Mouse (Mus musculus): ENCODE results near the gene Zbtb33.
A peak's percentile ranks its signal among the peaks of the same experiment; 100 is the strongest.

Gene Zbtb33

DNA sequence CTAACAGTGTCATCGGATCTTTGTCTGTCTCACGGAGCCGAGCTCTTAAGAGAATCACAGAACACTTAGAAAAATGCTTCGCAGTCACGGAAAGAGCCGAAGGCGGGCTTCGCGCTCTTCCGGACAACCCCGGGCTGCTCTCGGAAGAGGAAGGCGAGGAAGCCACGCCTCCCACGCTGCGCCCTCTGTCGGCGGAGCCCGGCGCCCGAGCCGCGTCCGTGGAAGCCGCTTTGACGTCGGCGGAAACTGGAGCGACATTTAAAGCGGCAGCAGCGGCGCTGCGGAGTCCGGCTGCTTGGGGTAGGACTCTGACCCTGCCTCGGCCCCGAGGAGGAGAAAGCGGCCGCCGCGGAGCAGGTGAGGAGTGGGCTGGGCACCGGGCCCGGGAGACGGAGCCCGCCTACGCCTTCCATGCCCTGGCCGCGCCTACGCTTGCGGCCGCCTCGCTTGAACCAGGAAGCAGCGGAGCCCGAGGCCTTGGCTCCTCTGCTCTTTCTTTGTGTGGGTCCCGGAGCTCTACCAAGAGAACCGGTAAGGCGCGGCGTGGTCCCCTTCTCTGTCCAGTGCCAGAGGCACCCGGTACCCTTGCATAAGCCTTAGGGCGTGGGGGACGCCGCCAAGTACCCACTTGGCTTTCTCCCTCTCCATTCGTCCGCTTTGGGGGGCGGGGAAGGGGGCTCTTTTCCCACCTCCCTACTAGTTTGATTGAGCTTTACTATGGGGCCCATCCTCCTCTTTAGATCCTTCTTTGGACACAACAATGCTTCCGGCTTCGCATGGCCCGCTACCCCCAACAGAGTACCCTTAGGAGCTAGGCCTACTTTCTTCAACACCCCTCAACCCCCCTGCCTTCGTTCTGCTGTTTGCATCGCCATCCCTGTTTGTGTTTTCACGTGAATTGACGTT lies at the start of gene Zbtb33:
Zbtb33 (plus strand) TSS at position 242 of the 906 bp plus-strand sequence.
- peak; percentile 89 to 94 for DNase-seq (ENCODE audit: inconsistent age in 2 of 2, low spot score in 1 of 2)

DNA sequence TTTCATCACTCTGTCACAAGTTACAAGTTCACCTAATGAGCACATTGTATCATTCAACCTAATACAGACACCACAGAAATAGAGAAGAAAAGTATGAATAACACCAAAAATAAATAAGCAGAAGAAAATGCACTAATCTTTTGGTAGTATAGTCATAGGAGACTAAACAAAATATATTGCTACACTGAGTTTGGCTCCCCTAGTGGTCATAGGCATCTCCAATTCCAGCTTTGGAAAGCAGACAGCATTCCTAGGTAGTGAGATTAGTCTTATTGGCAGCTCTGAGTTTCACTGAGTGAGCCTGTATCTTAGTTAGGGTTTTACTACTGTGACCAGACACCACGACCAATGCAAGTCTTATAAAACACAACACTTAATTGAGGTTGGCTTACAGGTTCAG lies 30.5 kb upstream of the Zbtb33 start:
- no peak for DNase-seq (ENCODE audit: inconsistent age in 2 of 2, low spot score in 1 of 2)

DNA sequence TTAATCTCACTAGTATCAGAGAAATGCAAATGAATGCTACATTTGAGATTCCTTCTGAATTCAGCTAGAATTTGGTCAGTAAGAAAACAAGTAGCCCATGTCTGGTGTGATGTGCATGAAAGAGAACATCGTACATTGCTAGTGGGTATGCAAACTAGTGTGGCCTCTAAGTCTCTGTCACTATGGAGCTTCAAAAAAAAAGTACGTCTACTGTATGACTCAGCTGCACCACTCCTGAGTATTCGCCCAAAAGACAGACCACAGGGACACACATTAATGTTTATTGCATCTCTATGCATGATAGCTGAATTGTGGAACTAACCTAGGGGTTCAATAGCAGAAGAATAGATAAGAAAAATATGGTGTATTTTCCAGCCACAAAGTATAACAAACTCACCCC lies 24.3 kb upstream of the Zbtb33 start:
- no peak for DNase-seq (ENCODE audit: inconsistent age in 2 of 2, low spot score in 1 of 2)

DNA sequence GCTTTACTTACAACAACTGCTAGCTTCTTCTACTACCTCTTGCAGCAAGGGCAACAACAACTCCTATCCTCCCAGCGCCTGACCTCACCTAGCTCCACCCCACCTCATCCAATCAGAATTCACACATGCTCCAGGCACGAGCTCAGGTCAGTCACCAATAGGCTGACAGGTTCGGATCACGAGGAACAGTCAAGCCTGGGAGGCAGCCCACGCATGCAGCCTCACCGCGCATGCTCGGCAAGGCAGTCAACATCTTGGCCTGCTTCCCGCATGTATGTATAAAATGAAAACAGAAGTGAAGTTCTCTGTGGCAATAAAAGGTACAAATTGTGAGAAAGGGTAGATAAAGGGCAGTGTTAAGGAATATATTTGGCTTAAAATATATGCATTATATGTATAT lies 23.5 kb upstream of the Zbtb33 start:
- no peak for DNase-seq (ENCODE audit: inconsistent age in 2 of 2, low spot score in 1 of 2)

DNA sequence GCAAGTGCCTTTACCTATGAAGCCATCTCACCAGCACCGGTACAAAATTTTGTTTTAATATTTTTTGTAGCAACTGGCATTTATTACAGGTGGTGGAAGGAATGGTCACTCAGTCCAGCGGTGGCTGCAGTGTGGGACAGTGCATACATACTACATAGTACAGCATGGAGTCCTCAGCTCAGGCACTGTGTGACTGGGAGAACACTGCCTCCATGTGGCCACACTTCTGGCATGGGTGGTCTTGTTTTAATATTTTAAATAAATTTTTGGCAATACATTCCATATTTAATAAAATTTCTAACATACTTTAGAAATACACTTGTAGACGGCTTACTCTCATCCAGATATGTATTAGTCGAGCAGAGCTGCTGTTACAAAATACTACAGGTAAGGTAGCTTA lies 23.0 kb upstream of the Zbtb33 start:
- no peak for DNase-seq (ENCODE audit: inconsistent age in 2 of 2, low spot score in 1 of 2)

DNA sequence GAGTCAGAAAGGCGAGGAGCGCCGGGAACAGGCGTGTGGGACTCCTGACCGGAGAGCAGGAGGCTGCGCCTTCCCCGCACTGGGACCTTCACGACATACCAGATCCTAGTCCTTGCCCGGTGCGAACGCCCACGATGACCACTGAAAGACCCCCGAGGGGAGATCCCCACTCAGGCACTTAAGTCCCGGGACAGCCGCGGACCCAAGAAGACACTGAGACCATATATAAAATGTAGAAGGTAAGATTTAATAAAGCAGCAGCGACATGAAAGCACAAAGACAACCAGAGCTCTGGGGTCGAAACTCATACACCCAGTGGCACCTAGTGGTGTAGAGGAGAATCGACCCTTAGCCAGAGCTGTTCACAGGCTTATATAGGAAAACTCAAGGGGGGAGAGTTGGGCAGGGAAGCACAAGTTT lies 9.7 kb upstream of the Zbtb33 start:
- DNase-seq (ENCODE audit: inconsistent age in 2 of 2, low spot score in 1 of 2) = peak; percentile 78 to 93

DNA sequence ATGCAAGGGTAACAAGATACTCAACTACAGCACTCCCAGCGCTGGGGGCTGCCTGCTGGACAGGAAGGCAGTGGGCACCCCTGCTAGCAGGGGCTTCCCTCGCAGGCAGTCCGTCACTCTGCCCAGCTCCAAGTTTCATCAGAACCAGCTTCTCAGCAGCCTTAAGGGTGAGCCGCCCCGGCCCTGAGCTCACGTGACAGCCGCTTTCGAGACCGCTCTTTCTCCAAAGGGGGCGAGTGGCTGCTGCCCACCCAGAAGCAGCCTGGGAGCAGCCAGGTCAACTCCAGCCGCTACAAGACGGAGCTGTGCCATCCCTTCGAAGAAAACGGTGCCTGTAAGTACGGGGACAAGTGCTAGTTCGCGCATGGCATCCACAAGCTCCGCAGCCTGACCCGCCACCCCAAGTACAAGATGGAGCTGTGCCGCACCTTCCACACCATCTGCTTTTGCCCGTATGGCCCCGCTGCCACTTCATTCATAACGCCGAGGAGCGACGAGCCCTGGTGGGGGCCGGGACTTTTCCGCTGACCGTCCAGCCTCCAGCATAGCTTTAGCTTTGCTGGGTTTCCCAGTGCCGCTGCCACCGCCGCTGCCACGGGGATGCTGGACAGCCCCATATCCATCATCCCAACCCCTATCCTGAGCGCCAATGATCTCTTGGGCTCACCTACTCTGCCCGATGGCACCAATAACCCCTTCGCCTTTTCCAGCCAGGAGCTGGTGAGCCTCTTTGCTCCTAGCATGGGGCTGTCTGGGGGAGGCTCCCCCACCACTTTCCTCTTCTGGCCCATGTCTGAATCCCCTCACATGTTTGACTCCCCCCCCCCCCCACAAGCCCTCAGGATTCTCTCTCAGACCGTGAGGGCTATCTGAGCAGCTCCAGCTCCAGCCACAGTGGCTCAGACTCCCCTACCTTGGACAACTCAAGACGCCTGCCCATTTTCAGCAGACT lies 8.7 kb upstream of the Zbtb33 start:
- peak; percentile 45 to 78 for DNase-seq (ENCODE audit: inconsistent age in 2 of 2, low spot score in 1 of 2)

DNA sequence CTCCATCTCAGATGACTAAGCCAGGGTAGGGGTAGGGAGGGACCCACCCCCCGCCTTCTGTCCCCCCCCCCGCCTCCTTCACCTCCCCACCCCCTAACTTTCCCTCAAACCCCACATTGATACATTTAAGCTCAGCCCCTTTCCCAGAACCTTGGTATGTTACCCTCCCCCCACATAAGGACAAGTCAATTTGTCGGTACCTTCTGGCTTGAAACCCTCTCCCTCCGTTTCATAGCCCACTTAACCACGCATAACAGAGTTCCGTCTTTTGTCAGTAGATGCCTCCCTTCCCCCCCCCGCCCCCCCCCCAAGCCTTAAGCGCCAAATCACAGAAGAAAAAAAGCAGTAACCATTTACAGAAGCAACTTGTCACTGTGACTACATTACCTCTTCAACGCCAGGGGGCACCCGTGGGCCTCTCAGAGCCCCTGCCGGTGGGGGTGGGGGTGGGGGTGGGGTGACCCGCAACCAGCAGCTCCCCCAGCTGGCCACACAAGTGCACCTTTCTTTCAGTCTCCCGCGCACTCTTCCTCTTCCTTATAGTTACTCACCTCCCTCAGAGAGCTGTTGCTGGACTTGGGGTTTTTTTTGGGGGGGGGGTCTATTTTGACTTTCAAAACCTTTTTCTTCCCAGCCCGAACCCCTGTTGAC lies 7.9 kb upstream of the Zbtb33 start:
- DNase-seq (ENCODE audit: inconsistent age in 2 of 2, low spot score in 1 of 2) = peak; percentile 59 to 60

DNA sequence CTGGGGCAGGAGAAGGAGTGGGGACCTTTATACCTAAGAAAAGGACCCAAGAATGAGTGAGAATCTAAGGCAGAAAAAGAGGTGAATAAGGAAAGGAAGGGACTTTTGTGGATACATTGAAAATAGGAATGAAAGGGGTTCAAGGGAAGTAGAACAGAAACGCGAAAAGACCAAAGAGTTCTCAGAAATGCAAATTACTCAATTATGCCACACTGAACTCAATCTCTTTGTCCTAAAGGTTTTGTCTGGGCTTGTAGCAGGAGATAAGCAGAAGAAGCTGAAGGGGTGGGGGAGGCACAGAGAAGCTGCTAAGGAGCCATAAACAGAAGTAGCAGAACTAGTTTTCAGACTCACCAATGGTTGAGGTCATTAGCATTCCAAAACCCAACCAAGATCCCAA lies 4.1 kb upstream of the Zbtb33 start:
- no peak for DNase-seq (ENCODE audit: inconsistent age in 2 of 2, low spot score in 1 of 2)

DNA sequence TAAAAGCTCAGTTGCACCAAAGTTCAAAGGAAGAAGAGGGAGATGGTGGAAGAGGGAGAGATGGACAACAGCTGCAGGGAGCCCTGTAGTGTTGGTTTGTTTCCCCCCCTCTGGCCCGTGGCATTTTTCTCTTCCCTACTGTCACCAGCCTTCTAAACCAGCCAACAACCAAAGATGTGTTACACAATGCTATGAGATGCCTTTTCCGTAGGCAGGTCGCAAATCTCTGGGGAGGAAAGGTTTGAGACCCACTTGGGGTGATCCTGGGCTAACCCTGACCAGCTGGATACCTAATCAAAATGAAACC lies 818 bp downstream of the Zbtb33 start:
- peak in 1 of 2 experiments; percentile 16 for DNase-seq (ENCODE audit: inconsistent age in 2 of 2, low spot score in 1 of 2)

DNA sequence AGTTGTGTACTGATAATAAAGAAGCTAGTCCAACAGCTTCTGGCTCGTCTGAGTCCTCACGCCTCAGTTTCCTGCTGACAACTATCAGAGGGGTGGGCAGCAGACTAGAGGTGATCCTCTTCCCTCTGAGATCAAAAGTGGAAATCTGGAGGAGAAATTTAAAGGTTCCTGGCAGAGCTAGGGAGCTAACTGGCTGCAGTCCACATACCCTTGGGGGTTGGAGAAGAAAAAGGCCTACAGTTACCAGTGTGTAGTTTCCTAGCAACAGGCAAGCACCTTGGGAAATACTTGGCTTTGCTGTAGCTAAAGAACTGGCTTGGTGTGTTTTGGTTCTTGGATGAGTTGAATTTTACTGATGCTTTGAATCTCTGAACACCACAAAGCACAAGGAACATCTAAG lies 12.2 kb downstream of the Zbtb33 start:
- DNase-seq (ENCODE audit: inconsistent age in 2 of 2, low spot score in 1 of 2) = peak in 1 of 2 experiments; percentile 70

DNA sequence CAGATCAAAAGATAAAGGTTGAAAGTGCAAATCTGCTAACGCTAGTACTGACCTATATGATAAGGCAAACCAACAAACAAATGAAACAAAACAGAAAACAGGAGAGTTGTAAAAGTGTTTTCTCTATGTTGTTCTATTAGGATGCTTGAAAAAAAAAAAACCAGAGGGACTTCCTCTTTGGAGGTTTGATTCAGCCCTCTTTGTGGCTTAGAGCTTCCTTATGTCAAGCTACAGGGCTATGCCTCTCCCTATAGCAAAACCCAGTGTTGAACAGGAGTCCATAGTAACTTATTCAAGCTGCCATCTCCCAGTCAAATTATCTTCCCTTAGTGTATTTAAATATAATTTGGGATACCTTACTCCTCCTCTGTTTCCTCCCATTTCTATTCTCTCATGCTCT lies 17.8 kb downstream of the Zbtb33 start:
- DNase-seq (ENCODE audit: inconsistent age in 2 of 2, low spot score in 1 of 2) = no peak

DNA sequence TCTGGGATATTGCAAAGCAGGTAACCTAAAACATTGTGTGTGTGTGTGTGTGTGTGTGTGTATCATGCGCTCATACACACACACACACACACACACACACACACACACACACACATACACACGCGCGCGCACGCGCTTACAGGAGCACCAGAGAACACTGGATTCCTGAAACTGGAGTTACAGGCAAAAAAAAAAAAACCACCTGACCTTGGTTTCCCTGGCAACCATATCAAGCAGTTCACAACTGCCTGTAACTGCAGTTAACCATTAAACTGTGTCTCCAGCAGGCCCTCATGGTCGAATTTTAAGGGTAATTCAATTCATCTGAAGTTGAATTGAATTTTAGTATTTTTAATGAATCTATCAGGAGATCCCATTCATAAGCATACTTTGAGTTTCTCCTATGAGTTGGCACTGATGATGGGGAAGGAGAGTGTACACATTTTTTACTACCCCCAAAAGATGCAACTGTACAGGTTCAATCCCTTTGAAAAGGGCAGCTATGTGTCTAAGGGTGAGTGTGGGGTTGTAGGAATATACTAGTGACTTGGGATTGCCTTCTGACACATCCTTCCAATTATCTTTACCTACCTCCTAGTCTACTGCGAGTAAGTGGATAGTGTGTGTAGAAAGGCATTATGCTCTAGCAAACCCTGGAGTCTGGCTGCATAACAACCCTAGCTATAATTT lies 27.5 kb downstream of the Zbtb33 start:
- DNase-seq (ENCODE audit: inconsistent age in 2 of 2, low spot score in 1 of 2) = peak; percentile 38 to 61

DNA sequence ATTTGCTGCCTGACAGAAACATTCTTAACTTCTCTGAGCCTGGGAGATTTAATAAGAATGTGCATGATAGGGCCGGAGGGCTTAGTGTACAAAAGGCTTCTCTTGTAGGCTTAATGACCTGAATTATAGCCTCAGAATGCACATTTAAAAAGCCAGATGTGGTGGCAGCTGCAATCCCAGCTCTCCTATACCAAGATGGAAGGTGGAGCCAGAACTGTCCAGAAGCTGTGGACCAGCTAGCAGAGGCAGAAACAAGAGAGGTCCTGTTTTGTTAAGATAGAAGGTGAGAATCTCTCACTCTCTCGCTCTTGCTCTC lies 28.0 kb downstream of the Zbtb33 start:
- no peak for DNase-seq (ENCODE audit: inconsistent age in 2 of 2, low spot score in 1 of 2)

DNA sequence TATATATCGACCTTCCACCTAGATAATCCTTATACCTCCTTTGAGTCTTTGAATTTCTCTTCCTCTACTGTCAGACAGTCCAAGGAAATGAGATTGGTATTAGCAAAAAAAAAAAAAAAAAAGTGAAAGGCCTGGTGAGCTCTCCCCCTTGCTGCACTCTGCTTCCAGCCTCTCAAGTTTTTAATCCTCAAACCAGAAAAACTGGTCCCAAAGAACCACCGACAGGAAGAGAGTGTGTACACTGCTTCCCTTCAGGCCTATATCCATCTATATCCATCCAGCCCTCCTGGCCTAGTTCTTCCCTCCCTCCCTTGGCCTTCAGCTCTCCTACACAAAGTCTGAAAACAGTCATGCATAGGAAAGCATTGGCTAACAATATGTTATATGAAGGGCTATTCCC lies 33.2 kb downstream of the Zbtb33 start:
- no peak for DNase-seq (ENCODE audit: inconsistent age in 2 of 2, low spot score in 1 of 2)

DNA sequence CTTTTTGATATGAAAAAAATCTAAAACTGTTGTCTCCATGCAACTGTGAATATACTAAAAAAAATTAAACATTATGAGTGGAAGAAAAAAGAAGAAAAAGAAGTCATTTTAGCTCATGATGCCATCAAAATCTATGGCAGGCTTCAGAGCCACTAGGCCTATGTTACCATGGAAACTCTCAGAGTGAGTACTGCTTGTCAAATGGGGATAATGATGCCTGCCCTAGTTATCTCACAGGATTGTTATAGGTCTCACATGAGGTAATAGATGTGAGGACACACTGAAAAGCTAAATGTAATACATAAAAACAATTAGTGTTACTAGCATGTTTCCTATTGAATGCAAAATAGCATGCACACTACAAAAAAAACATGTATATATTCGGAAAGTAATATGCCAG lies 40.3 kb downstream of the Zbtb33 start:
- DNase-seq (ENCODE audit: inconsistent age in 2 of 2, low spot score in 1 of 2) = no peak

DNA sequence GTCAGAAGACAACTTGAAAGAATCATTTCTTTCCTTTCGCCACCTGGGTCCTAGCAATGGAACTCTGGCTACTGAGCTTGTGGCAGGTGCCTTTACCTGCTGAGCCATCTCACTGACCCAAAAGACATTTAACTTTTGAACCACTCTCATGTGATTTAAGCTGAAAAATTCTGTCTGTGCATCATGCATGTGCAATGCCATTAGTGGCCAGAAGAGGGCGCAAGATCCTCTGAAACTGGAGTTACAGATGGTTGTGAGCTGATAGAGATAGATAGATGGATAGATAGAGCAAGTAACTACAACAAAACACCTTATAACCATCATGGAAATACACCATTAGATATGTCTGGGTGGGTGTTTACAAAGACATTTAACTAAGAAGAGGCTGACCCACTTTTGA lies 48.1 kb downstream of the Zbtb33 start:
- DNase-seq (ENCODE audit: inconsistent age in 2 of 2, low spot score in 1 of 2) = peak; percentile 50 to 85

Data from adrenal gland, adult (tissue).